Mouse (Mus musculus): ENCODE results near the gene Tbl3. TPM values are rescaled to one million over a fixed set of nuclear protein-coding genes. Genes with fewer than 3 reads are reported as not detected.

The Tbl3 gene
- polyA plus RNA-seq, 1 experiment from 2014 or later: 69.2 TPM

- ATAC-seq: no peak
- Histone ChIP-seq H3K4me3 (ENCODE audit: low read depth, low read length) (no peak overlapping the region), H3K4me2 (ENCODE audit: low read length) (no peak overlapping the region), H3K36me3 (ENCODE audit: control insufficient read depth, insufficient read depth, low read length) (no peaks in the 10 kb centered on the region), H3K27me3 (ENCODE audit: control insufficient read depth, insufficient read depth, low read depth, low read length) (no peaks in the 10 kb centered on the region; the same call in 1 of the 2 replicates), H3K27ac (ENCODE audit: low read length) (no peak overlapping the region), H3K9ac (ENCODE audit: low read depth, low read length) (no peak overlapping the region), H3K4me1 (ENCODE audit: control insufficient read depth, insufficient read depth, low read length) (no peaks in the 10 kb centered on the region), H3K9me3 (replicated peaks; ENCODE audit: control insufficient read depth, low read length, poor library complexity, severe bottlenecking) (no peaks in the 10 kb centered on the region)
- 81% methylated on average over 14 of the region's 14 CpGs for WGBS
Observed at GRCm38 (mm10) chr17:24730787-24731186, 23.3 kb upstream of the Tbl3 start.

GRCm38 (mm10) chr17:24729067-24729466 lies 21.6 kb upstream of the Tbl3 start:
- H3K4me2 ChIP-seq (ENCODE audit: low read length): no peak overlapping the region
- no peaks in the 10 kb centered on the region for H3K36me3 ChIP-seq (ENCODE audit: control insufficient read depth, insufficient read depth, low read length)
- no peak for ATAC-seq
- H3K9me3 ChIP-seq (replicated peaks; ENCODE audit: control insufficient read depth, low read length, poor library complexity, severe bottlenecking): no peaks in the 10 kb centered on the region
- H3K9ac ChIP-seq (ENCODE audit: low read depth, low read length): no peak overlapping the region
- 80% methylated on average over 6 of the region's 6 CpGs for WGBS
- H3K27me3 ChIP-seq (ENCODE audit: control insufficient read depth, insufficient read depth, low read depth, low read length): no peaks in the 10 kb centered on the region; the same call in 1 of the 2 replicates
- H3K4me1 ChIP-seq (ENCODE audit: control insufficient read depth, insufficient read depth, low read length): no peaks in the 10 kb centered on the region
- no peak overlapping the region for H3K27ac ChIP-seq (ENCODE audit: low read length)
- no peak overlapping the region for H3K4me3 ChIP-seq (ENCODE audit: low read depth, low read length)

- Histone ChIP-seq H3K9ac (ENCODE audit: low read depth, low read length) (no peak overlapping the region), H3K4me3 (ENCODE audit: low read depth, low read length) (no peak overlapping the region), H3K27ac (ENCODE audit: low read length) (no peak overlapping the region), H3K27me3 (ENCODE audit: control insufficient read depth, insufficient read depth, low read depth, low read length) (no peaks in the 10 kb centered on the region; the same call in 1 of the 2 replicates), H3K36me3 (ENCODE audit: control insufficient read depth, insufficient read depth, low read length) (no peaks in the 10 kb centered on the region), H3K9me3 (replicated peaks; ENCODE audit: control insufficient read depth, low read length, poor library complexity, severe bottlenecking) (no peaks in the 10 kb centered on the region), H3K4me1 (ENCODE audit: control insufficient read depth, insufficient read depth, low read length) (peaks cover 5% of the 10 kb centered on the region), H3K4me2 (ENCODE audit: low read length) (no peak overlapping the region)
- no peak for ATAC-seq
- WGBS: 78% methylated on average over 17 of the region's 17 CpGs
Observed at GRCm38 (mm10) chr17:24728184-24728583, 20.7 kb upstream of the Tbl3 start.

- Histone ChIP-seq H3K36me3 (ENCODE audit: control insufficient read depth, insufficient read depth, low read length) (no peaks in the 10 kb centered on the region), H3K9ac (ENCODE audit: low read depth, low read length) (no peak within 1 kb of the TSS), H3K27me3 (ENCODE audit: control insufficient read depth, insufficient read depth, low read depth, low read length) (no peaks in the 10 kb centered on the region; the same call in 1 of the 2 replicates), H3K4me2 (ENCODE audit: low read length) (no peak within 1 kb of the TSS), H3K4me3 (ENCODE audit: low read depth, low read length) (no peak within 1 kb of the TSS), H3K9me3 (replicated peaks; ENCODE audit: control insufficient read depth, low read length, poor library complexity, severe bottlenecking) (no peaks in the 10 kb centered on the region), H3K27ac (ENCODE audit: low read length) (no peak within 1 kb of the TSS), H3K4me1 (ENCODE audit: control insufficient read depth, insufficient read depth, low read length) (peaks cover 11% of the 10 kb centered on the region)
- 85% methylated on average over 2 of the region's 2 CpGs for WGBS
- ATAC-seq: no peak
Observed at GRCm38 (mm10) chr17:24727618-24728017, 20.2 kb upstream of the Tbl3 start, which contains the start of gene Rpl3l. TSS of gene Rpl3l (plus strand) at chr17:24727820.

GRCm38 (mm10) chr17:24725637-24726390 lies 18.4 kb upstream of the Tbl3 start:
- Histone ChIP-seq H3K36me3 (ENCODE audit: control insufficient read depth, insufficient read depth, low read length) (peaks cover 8% of the 10 kb centered on the region), H3K4me3 (ENCODE audit: low read depth, low read length) (no peak overlapping the region), H3K27ac (ENCODE audit: low read length) (no peak overlapping the region), H3K4me2 (ENCODE audit: low read length) (no peak overlapping the region), H3K9me3 (replicated peaks; ENCODE audit: control insufficient read depth, low read length, poor library complexity, severe bottlenecking) (no peaks in the 10 kb centered on the region), H3K9ac (ENCODE audit: low read depth, low read length) (no peak overlapping the region), H3K4me1 (ENCODE audit: control insufficient read depth, insufficient read depth, low read length) (peaks cover 19% of the 10 kb centered on the region), H3K27me3 (ENCODE audit: control insufficient read depth, insufficient read depth, low read depth, low read length) (no peaks in the 10 kb centered on the region; the same call in 1 of the 2 replicates)
- no peak for ATAC-seq
- 76% methylated on average over 3 of the region's 3 CpGs for WGBS

DNA sequence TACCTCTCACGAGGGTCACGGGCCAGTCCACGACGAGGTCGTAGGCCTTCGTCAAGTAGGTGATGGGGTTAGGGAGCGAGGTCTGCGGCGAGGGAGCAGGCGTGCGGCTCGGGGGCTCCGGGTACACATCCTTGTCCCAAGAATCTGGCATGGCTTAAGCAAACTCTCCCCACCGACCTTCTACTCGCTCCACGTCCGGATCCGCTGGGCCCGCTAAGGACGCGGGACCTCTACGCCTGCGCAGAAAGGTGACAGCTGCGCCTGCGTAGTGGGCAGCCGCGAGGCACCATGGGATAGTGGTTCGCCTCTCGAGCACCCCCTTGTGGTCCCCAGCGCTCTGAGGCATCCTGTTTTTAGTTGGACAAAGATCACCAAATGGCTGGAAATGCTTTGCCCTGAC lies 16.7 kb upstream of the Tbl3 start, which contains the start of gene Ndufb10:
Gene Ndufb10, minus strand, starts transcription at position 295 of the 400 bp plus-strand sequence.
- under 1% methylated on average over 30 of the region's 30 CpGs for WGBS
- Histone ChIP-seq H3K4me1 (ENCODE audit: control insufficient read depth, insufficient read depth, low read length) (peaks cover 21% of the 10 kb centered on the region), H3K4me3 (ENCODE audit: low read depth, low read length) (peak within 1 kb of the TSS; percentile 84), H3K36me3 (ENCODE audit: control insufficient read depth, insufficient read depth, low read length) (peaks cover 8% of the 10 kb centered on the region), H3K9me3 (replicated peaks; ENCODE audit: control insufficient read depth, low read length, poor library complexity, severe bottlenecking) (no peaks in the 10 kb centered on the region), H3K9ac (ENCODE audit: low read depth, low read length) (peak within 1 kb of the TSS; percentile 94), H3K4me2 (ENCODE audit: low read length) (peak within 1 kb of the TSS; percentile 95), H3K27me3 (ENCODE audit: control insufficient read depth, insufficient read depth, low read depth, low read length) (no peaks in the 10 kb centered on the region; the same call in 1 of the 2 replicates), H3K27ac (ENCODE audit: low read length) (peak within 1 kb of the TSS; percentile 85)
- peak; percentile 76 for ATAC-seq

DNA sequence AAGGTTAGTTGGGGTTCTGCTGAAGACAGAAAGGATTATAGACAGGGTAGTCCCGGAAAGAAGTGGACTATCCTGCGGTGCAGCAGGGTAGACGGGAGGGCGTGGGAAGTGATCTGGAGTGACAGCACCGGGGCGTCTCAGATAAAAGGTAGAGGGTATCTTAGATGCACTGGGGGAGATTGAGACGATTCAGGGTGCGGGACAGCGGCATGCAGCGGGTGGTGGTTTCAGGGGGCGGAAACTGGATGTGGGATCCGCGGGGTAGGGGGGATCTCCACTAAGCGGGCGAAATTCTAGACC lies 16.4 kb upstream of the Tbl3 start:
- Histone ChIP-seq H3K27me3 (ENCODE audit: control insufficient read depth, insufficient read depth, low read depth, low read length) (no peaks in the 10 kb centered on the region; the same call in 1 of the 2 replicates), H3K4me1 (ENCODE audit: control insufficient read depth, insufficient read depth, low read length) (peaks cover 23% of the 10 kb centered on the region), H3K27ac (ENCODE audit: low read length) (peak overlapping the region; percentile 85), H3K4me3 (ENCODE audit: low read depth, low read length) (peak overlapping the region; percentile 84), H3K9ac (ENCODE audit: low read depth, low read length) (peak overlapping the region; percentile 94), H3K9me3 (replicated peaks; ENCODE audit: control insufficient read depth, low read length, poor library complexity, severe bottlenecking) (no peaks in the 10 kb centered on the region), H3K4me2 (ENCODE audit: low read length) (peak overlapping the region; percentile 95), H3K36me3 (ENCODE audit: control insufficient read depth, insufficient read depth, low read length) (peaks cover 8% of the 10 kb centered on the region)
- WGBS: 3% methylated on average over 15 of the region's 15 CpGs
- 0 out of 2 replicates have a peak, but pooled peaks have one; percentile 4 for ATAC-seq

DNA sequence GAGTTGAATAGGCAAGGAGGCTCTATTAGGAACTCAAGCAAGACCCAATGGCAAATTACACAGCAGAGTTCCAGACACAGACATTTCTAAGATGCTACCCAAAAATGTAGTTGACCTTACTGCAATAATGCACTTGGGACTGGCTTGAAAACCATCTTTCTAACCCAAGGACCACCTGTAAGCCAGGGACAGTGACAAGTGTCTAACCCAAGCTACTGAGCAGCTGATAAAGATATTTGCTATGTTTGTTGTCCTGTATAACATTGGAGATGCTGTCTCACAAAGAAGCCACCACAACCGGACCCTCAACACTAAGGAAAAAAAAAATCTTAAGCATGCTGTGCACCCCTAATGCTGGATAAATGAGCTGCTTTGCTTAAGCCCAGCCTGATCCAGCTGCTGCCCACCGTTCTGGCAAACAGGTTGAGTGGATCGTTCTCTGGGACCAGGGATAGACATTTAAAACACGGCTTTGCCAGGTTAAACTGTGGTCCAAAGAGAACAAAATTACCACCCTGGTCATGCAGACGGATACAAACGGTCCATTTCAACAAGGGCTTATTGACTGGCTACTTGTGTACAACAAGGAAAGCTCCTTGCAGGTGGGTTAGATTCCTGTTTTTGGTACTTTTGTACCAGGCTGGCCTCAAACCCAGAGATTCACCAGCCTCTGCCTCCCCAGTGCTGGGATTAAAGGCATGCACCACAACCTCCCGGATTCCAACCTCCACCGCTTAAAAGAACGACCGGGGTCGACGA lies 15.8 kb upstream of the Tbl3 start:
- H3K9me3 ChIP-seq (replicated peaks; ENCODE audit: control insufficient read depth, low read length, poor library complexity, severe bottlenecking): no peaks in the 10 kb centered on the region
- peak overlapping the region; percentile 94 for H3K9ac ChIP-seq (ENCODE audit: low read depth, low read length)
- H3K4me2 ChIP-seq (ENCODE audit: low read length): peak overlapping the region; percentile 95
- H3K27ac ChIP-seq (ENCODE audit: low read length): peak overlapping the region; percentile 85
- H3K4me3 ChIP-seq (ENCODE audit: low read depth, low read length): peak overlapping the region; percentile 84
- peaks cover 25% of the 10 kb centered on the region for H3K4me1 ChIP-seq (ENCODE audit: control insufficient read depth, insufficient read depth, low read length)
- 3% methylated on average over 12 of the region's 12 CpGs for WGBS
- no peaks in the 10 kb centered on the region; the same call in 1 of the 2 replicates for H3K27me3 ChIP-seq (ENCODE audit: control insufficient read depth, insufficient read depth, low read depth, low read length)
- peaks cover 8% of the 10 kb centered on the region for H3K36me3 ChIP-seq (ENCODE audit: control insufficient read depth, insufficient read depth, low read length)
- ATAC-seq: no peak
